Mouse (Mus musculus): ENCODE data around the gene Gm9507. TPM values are rescaled to one million over a fixed set of nuclear protein-coding genes. Genes with fewer than 3 reads are reported as not detected.

The Gm9507 gene
- not detected in 2 replicates for polyA plus RNA-seq (2012; rRNA removed; ENCODE audit: low replicate concordance)

DNA sequence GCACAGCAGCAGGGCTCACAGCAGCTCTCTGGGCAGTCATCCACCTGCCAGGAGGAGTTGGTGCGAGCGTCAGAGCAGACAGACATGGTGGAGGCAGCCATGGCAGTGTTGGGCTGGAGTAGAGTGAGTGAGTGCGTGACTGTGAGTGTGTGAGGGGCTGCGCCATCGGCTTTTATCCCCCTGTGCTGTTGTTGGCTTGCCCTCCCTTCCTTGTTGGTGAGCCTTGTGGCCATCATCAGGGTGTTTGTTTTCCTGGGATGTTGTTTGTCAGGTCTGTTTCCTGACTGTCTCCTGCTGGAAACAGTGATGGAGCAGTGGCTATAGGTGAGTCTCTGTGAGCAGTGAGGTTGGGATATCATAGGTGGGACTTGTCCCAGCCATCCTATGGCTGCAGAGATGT is at the start of gene Gm9507:
Gm9507 (minus strand) TSS at position 101 of the 400 bp plus-strand sequence.

DNA sequence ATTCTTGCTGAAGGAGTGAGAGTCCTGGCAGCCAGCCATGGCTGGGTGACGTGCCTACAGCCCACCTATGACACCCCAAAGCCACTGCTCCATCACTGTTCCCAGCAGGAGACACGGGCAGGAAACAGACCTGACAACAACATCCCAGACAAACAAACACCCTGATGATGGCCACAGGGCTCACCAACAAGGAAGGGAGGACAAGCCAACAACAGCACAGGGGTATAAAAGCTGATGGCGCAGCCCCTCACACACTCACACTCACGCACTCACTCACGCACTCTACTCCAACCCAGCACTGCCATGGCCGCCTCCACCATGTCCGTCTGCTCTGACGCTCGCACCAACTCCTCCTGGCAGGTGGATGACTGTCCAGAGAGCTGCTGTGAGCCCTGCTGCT is 40.9 kb upstream of the Gm9507 start, which contains the start of gene Gm10318:
Gm10318 (plus strand) TSS at position 301 of the 400 bp plus-strand sequence.

DNA sequence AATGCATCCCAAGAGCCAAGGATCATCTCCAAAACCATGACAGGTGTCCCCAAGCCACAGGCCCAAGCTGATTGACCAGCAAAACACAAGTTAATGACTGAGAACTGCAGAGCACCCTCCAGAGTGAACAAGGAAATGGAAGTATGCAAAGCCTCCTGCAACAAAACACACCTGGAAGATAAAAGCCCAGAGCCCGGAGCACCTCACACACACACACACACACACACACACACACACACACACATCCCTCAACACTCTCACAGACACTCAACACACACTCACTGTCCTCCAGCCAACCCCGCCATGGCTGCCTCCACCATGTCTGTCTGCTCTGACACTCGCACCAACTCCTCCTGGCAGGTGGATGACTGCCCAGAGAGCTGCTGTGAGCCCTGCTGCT is 34.9 kb upstream of the Gm9507 start, which contains the start of gene Gm36176:
Gm36176 (plus strand) TSS at position 301 of the 400 bp plus-strand sequence.

DNA sequence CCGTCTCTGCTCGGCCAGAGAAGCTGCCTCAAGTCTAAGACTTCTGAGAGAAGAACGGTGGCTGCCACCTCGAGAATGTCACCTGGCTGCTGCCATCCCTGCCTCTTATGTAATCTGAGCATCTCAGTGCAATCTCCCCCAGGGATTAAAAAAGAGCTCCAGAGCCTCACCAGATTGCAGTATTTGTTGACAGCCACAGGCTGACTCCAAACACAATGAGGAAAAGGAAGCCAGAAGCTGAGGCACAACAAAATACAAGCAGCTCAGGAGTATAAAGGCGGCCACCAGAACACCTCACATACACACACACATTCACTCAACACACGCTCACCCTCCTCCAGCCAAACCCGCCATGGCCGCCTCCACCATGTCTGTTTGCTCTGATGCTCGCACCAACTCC is 24.0 kb upstream of the Gm9507 start, which contains the start of gene Krtap10-10:
Krtap10-10 (plus strand) TSS at position 301 of the 400 bp plus-strand sequence.

DNA sequence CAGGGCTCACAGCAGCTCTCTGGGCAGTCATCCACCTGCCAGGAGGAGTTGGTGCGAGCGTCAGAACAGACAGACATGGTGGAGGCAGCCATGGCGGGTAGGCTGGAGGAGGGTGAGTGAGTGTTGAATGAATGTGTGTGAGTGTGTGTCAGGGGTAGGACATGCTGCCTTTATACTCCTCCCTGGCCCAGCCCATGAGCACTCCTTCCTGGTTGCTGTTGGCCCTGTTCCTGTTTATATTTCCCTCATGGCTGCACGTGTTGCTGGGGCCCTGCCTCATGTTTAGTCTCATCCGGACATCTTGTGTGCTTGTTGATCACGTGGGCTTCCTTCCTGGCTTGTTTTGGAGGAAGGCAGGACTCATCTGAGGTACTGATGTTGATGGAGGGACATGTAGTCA is 15.3 kb upstream of the Gm9507 start, which contains the start of gene Krtap10-4:
Krtap10-4 (minus strand) TSS at position 145 of the 400 bp plus-strand sequence.

DNA sequence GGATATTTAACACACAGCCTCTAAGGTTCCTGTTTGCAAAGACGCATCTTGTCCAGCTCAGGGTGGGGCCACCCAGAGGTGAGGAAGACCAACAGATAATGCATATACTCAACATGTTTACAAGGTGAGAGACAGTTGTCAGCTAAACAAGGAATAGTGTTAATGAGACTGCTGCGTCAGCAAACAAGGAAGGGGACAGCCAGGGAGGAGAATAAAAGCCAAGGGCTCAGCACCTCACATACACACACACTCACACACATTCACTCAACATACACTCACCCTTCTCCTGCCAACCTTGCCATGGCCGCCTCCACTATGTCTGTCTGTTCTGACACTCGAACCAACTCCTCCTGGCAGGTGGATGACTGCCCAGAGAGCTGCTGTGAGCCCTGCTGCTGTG is 2.7 kb upstream of the Gm9507 start, which contains the start of gene Gm2696:
Gm2696 (plus strand) TSS at position 301 of the 400 bp plus-strand sequence.

DNA sequence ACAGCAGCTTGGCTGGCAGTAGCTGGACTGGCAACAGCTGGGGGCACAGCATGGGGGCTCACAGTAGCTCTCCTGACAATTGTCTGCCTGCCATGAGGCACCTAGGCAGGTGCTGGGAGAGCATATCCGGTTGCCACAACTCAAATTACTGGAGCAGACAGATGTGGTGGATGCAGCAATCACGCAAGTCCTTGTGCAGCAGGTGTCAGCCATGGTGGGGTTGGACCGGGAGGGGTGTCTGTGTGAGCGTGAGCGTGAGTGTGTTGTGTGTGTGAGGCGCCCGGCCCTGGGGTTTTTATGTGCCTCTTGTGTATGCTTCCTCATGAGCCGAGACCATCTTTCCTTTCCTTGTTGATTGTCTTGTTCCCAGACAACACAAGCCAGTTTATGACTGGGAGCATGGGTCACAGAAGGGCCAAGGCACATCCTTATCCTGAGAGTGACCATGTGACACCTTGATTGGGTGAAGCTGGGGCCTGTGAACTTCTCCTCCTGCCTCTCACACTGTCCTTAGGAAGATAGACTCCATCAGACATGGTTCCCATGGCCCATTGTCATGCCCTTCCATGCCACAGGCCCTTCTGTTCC is 12.6 kb downstream of the Gm9507 start, which contains the start of gene Gm19668:
Gm19668 (minus strand) TSS at position 213 of the 588 bp plus-strand sequence.

DNA sequence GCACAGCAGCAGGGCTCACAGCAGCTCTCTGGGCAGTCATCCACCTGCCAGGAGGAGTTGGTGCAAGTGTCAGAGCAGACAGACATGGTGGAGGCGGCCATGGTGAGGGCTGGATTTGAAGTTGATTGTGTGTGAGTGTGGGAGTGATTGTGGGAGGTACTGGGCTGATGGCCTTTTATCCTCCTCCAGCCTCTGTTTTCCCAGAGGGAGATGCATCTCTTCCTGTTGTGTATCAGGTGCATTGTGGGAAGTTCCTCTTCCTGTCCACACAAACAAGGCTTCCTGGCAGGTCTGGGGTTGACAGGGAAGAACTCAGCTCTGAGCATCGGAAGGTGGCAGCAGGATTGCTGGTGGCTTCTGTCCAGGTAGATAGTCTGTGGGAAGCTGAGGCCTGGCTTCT is 16.7 kb downstream of the Gm9507 start, which contains the start of gene Gm9639:
Gm9639 (minus strand) TSS at position 101 of the 400 bp plus-strand sequence.

DNA sequence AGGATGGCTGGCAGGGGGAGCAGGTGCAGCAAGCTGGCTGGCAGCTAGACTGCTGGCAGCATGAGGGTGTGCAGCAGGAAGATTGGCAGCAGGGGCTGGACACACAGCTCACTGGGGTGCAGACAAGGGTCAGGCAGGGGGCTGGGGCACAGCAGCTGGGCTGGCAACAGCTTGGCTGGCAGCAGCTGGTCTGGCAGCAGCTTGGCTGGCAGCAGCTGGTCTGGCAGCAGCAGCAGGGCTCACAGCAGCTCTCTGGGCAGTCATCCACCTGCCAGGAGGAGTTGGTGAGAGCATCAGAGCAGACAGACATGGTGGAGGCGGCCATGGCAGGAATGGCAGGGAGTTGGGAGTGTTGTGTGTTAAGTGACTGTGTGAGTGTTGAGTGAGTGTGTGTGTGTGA is 23.8 kb downstream of the Gm9507 start, which contains the start of gene Gm7137:
Gm7137 (minus strand) TSS at position 325 of the 400 bp plus-strand sequence.

DNA sequence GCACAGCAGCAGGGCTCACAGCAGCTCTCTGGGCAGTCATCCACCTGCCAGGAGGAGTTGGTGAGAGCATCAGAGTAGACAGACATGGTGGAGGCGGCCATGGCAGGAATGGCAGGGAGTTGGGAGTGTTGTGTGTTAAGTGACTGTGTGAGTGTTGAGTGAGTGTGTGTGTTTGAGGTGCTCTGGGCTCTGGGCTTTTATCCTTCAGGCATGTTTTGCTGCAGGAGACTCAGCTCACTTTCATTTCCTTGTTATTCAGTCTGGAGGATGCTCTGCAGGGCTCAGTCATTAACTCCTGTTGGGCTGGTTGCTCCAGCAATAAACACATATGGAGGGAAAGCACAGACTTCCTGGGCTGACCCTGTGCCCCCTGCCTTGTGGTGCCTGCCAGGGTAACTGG is 29.2 kb downstream of the Gm9507 start, which contains the start of gene Gm3250:
Gm3250 (minus strand) TSS at position 101 of the 400 bp plus-strand sequence.

DNA sequence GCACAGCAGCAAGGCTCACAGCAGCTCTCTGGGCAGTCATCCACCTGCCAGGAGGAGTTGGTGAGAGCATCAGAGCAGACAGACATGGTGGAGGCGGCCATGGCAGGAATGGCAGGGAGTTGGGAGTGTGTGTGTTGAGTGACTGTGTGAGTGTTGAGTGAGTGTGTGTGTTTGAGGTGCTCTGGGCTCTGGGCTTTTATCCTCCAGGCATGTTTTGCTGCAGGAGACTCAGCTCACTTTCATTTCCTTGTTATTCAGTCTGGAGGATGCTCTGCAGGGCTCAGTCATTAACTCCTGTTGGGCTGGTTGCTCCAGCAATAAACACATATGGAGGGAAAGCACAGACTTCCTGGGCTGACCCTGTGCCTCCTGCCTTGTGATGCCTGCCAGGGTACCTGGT is 34.8 kb downstream of the Gm9507 start, which contains the start of gene Gm7138:
Gm7138 (minus strand) TSS at position 101 of the 400 bp plus-strand sequence.

DNA sequence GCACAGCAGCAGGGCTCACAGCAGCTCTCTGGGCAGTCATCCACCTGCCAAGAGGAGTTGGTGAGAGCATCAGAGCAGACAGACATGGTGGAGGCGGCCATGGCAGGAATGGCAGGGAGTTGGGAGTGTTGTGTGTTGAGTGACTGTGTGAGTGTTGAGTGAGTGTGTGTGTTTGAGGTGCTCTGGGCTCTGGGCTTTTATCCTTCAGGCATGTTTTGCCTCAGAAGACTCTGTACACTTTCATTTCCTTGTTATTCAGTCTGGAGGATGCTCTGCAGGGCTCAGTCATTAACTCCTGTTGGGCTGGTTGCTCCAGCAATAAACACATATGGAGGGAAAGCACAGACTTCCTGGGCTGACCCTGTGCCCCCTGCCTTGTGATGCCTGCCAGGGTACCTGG is 40.4 kb downstream of the Gm9507 start, which contains the start of gene Gm3238:
Gm3238 (minus strand) TSS at position 101 of the 400 bp plus-strand sequence.

Other genes starting within 250 kb of the Gm9507 start
- gene Pttg1ip, start 230.1 kb downstream of the Gm9507 start, polyA plus RNA-seq (2012; rRNA removed; ENCODE audit: low replicate concordance): 156 and 229 TPM in 2 replicates
- 136 and 145 TPM in 2 replicates for gene Sumo3, start 205.7 kb downstream of the Gm9507 start, polyA plus RNA-seq (2012; rRNA removed; ENCODE audit: low replicate concordance)
- gene Gm49325, start 205.6 kb downstream of the Gm9507 start, polyA plus RNA-seq (2012; rRNA removed; ENCODE audit: low replicate concordance): not detected in 2 replicates
- gene Ube2g2, start 189.6 kb downstream of the Gm9507 start, polyA plus RNA-seq (2012; rRNA removed; ENCODE audit: low replicate concordance): 37.7 and 49.2 TPM in 2 replicates
- 0.49 and 0.69 TPM in 2 replicates for gene Tspear, start 125.3 kb downstream of the Gm9507 start, polyA plus RNA-seq (2012; rRNA removed; ENCODE audit: low replicate concordance)
- gene Gm19402, start 121.1 kb downstream of the Gm9507 start, polyA plus RNA-seq (2012; rRNA removed; ENCODE audit: low replicate concordance): not detected in 2 replicates
- not detected in 2 replicates for gene Gm9508, start 114.6 kb downstream of the Gm9507 start, polyA plus RNA-seq (2012; rRNA removed; ENCODE audit: low replicate concordance)
- not detected in 2 replicates for gene Gm10272, start 105.2 kb downstream of the Gm9507 start, polyA plus RNA-seq (2012; rRNA removed; ENCODE audit: low replicate concordance)
- not detected in 2 replicates for gene Gm10024, start 100.4 kb downstream of the Gm9507 start, polyA plus RNA-seq (2012; rRNA removed; ENCODE audit: low replicate concordance)
- gene Gm10142, start 96.0 kb downstream of the Gm9507 start, polyA plus RNA-seq (2012; rRNA removed; ENCODE audit: low replicate concordance): not detected in 2 replicates
- not detected in 2 replicates for gene Krtap12-1, start 91.2 kb downstream of the Gm9507 start, polyA plus RNA-seq (2012; rRNA removed; ENCODE audit: low replicate concordance)
- not detected in 2 replicates for gene Gm10100, start 85.4 kb downstream of the Gm9507 start, polyA plus RNA-seq (2012; rRNA removed; ENCODE audit: low replicate concordance)
- gene Gm18596, start 69.2 kb downstream of the Gm9507 start, polyA plus RNA-seq (2012; rRNA removed; ENCODE audit: low replicate concordance): not detected in 2 replicates
- gene Gm9736, start 60.5 kb downstream of the Gm9507 start, polyA plus RNA-seq (2012; rRNA removed; ENCODE audit: low replicate concordance): not detected in 2 replicates
- not detected in 2 replicates for gene Gm3233, start 52.2 kb downstream of the Gm9507 start, polyA plus RNA-seq (2012; rRNA removed; ENCODE audit: low replicate concordance)
- not detected in 2 replicates for gene Gm3238, start 40.5 kb downstream of the Gm9507 start, polyA plus RNA-seq (2012; rRNA removed; ENCODE audit: low replicate concordance)
- gene Gm7138, start 34.9 kb downstream of the Gm9507 start, polyA plus RNA-seq (2012; rRNA removed; ENCODE audit: low replicate concordance): not detected in 2 replicates
- gene Gm3250, start 29.3 kb downstream of the Gm9507 start, polyA plus RNA-seq (2012; rRNA removed; ENCODE audit: low replicate concordance): not detected in 2 replicates
- not detected in 2 replicates for gene Gm7137, start 23.6 kb downstream of the Gm9507 start, polyA plus RNA-seq (2012; rRNA removed; ENCODE audit: low replicate concordance)
- gene Gm9639, start 16.8 kb downstream of the Gm9507 start, polyA plus RNA-seq (2012; rRNA removed; ENCODE audit: low replicate concordance): not detected in 2 replicates
- gene Gm19668, start 12.7 kb downstream of the Gm9507 start, polyA plus RNA-seq (2012; rRNA removed; ENCODE audit: low replicate concordance): not detected in 2 replicates
- gene Gm2696, start 2.8 kb upstream of the Gm9507 start, polyA plus RNA-seq (2012; rRNA removed; ENCODE audit: low replicate concordance): not detected in 2 replicates
- gene Krtap10-4, start 15.3 kb upstream of the Gm9507 start, polyA plus RNA-seq (2012; rRNA removed; ENCODE audit: low replicate concordance): not detected in 2 replicates
- gene Krtap10-10, start 24.1 kb upstream of the Gm9507 start, polyA plus RNA-seq (2012; rRNA removed; ENCODE audit: low replicate concordance): not detected in 2 replicates
- not detected in 2 replicates for gene Gm36176, start 35.0 kb upstream of the Gm9507 start, polyA plus RNA-seq (2012; rRNA removed; ENCODE audit: low replicate concordance)
- gene Gm10318, start 41.0 kb upstream of the Gm9507 start, polyA plus RNA-seq (2012; rRNA removed; ENCODE audit: low replicate concordance): not detected in 2 replicates
- not detected in 2 replicates for gene Gm3285, start 50.1 kb upstream of the Gm9507 start, polyA plus RNA-seq (2012; rRNA removed; ENCODE audit: low replicate concordance)
- gene Lrrc3, start 90.7 kb upstream of the Gm9507 start, polyA plus RNA-seq (2012; rRNA removed; ENCODE audit: low replicate concordance): 3.1 and 4.6 TPM in 2 replicates
- 4.3 and 5.9 TPM in 2 replicates for gene Trpm2, start 158.7 kb upstream of the Gm9507 start, polyA plus RNA-seq (2012; rRNA removed; ENCODE audit: low replicate concordance)
- 44.5 and 83.3 TPM in 2 replicates for gene 1810043G02Rik, start 166.7 kb upstream of the Gm9507 start, polyA plus RNA-seq (2012; rRNA removed; ENCODE audit: low replicate concordance)
- 168 and 171 TPM in 2 replicates for gene Pfkl, start 198.2 kb upstream of the Gm9507 start, polyA plus RNA-seq (2012; rRNA removed; ENCODE audit: low replicate concordance)
- gene Dnmt3l, start 230.1 kb upstream of the Gm9507 start, polyA plus RNA-seq (2012; rRNA removed; ENCODE audit: low replicate concordance): 3.0 and 3.2 TPM in 2 replicates
- gene Aire, start 231.8 kb upstream of the Gm9507 start, polyA plus RNA-seq (2012; rRNA removed; ENCODE audit: low replicate concordance): 1.9 and 5.8 TPM in 2 replicates